Mouse (Mus musculus): Measurements from ENCODE around the gene Cdipt. TPM values are rescaled to one million over a fixed set of nuclear protein-coding genes. Genes with fewer than 3 reads are reported as not detected.

Cdipt gene
- polyA plus RNA-seq, 1 experiment from 2014 or later, result 59.2 TPM

GRCm38 (mm10) chr7:127003620-127004019 lies 27.9 kb downstream of the Cdipt start:
- no peak for ATAC-seq
- H3K4me2 ChIP-seq, result no peak overlapping the region
- WGBS (ENCODE audit: insufficient replicate concordance), result 80% methylated on average over 5 of the region's 5 CpGs

GRCm38 (mm10) chr7:127004122-127004875 lies 28.6 kb downstream of the Cdipt start:
- no peak overlapping the region for H3K27ac ChIP-seq
- no peak overlapping the region for H3K4me3 ChIP-seq
- WGBS (ENCODE audit: insufficient replicate concordance), result 78% methylated on average over 4 of the region's 4 CpGs
- H3K4me1 ChIP-seq, result peaks cover 29% of the 10 kb centered on the region
- no peaks in the 10 kb centered on the region for H3K27me3 ChIP-seq (replicated peaks)
- H3K36me3 ChIP-seq, result no peaks in the 10 kb centered on the region
- no peak overlapping the region for H3K9ac ChIP-seq
- no peak overlapping the region for H3K4me2 ChIP-seq
- ATAC-seq, result no peak
- no peaks in the 10 kb centered on the region for H3K9me3 ChIP-seq (replicated peaks)

More at GRCm38 (mm10) chr7:127003620-127004019, 27.9 kb downstream of the Cdipt start:
- no peaks in the 10 kb centered on the region for H3K9me3 ChIP-seq (replicated peaks)
- H3K4me3 ChIP-seq, result no peak overlapping the region
- H3K27ac ChIP-seq, result no peak overlapping the region
- H3K27me3 ChIP-seq (replicated peaks), result no peaks in the 10 kb centered on the region
- peaks cover 22% of the 10 kb centered on the region for H3K4me1 ChIP-seq
- no peak overlapping the region for H3K9ac ChIP-seq
- H3K36me3 ChIP-seq, result no peaks in the 10 kb centered on the region

DNA sequence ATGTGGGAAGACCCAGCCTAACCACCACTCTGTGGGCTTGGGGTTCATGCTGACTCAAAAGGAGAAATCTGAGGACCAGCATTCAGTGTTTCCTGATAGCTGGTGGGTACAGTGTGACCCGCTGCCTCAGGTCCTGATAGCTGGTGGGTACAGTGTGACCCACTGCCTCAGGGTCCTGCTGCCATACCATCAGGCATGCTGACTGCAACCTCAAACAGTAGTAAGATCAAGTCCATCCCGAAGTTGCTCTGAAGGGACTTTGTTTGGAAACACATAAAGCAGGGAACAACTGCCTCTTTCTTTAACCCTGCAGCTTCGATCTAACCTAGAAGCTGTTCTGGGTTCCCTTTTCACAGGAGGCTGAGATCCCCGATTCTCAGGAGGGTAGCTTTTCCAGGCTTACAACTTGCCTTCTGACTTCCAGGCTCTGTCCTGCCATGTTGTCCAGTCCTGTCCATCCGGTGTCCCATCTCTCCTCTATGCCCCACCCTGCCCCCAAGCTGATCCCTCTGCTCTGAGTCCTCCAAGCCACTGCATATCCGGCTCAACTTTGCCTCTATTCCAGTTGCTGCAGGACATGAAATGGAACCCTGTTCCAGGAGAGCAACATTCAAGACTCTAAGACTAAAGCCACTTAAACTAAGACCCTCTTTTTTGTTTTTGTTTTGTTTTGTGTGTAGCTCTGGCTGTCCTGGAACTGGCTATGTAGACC lies 31.8 kb downstream of the Cdipt start:
- Histone ChIP-seq H3K9ac (peak overlapping the region; percentile 63), H3K4me1 (peaks cover 52% of the 10 kb centered on the region), H3K4me3 (no peak overlapping the region), H3K9me3 (replicated peaks) (no peaks in the 10 kb centered on the region), H3K4me2 (no peak overlapping the region; the same call in 1 of the 2 replicates), H3K27me3 (replicated peaks) (no peaks in the 10 kb centered on the region), H3K36me3 (0 out of 2 replicates have a peak, but pooled peaks cover 3% of the 10 kb centered on the region), H3K27ac (peak overlapping the region; percentile 96)
- 83% methylated on average over 6 of the region's 6 CpGs for WGBS (ENCODE audit: insufficient replicate concordance)
- no peak for ATAC-seq

- no peaks in the 10 kb centered on the region for H3K27me3 ChIP-seq (replicated peaks)
- H3K9ac ChIP-seq, result peak overlapping the region; percentile 63
- 41% methylated on average over 9 of the region's 9 CpGs for WGBS (ENCODE audit: insufficient replicate concordance)
- peaks cover 49% of the 10 kb centered on the region for H3K4me1 ChIP-seq
- peak overlapping the region; percentile 96 for H3K27ac ChIP-seq
- H3K4me2 ChIP-seq, result peak overlapping the region; percentile 62
- peak; percentile 96 for ATAC-seq
- H3K4me3 ChIP-seq, result peak overlapping the region; percentile 13; the same call in 1 of the 2 replicates
- no peaks in the 10 kb centered on the region for H3K9me3 ChIP-seq (replicated peaks)
- peaks cover 11% of the 10 kb centered on the region for H3K36me3 ChIP-seq
Observed at GRCm38 (mm10) chr7:127008239-127009019, 32.7 kb downstream of the Cdipt start.

DNA sequence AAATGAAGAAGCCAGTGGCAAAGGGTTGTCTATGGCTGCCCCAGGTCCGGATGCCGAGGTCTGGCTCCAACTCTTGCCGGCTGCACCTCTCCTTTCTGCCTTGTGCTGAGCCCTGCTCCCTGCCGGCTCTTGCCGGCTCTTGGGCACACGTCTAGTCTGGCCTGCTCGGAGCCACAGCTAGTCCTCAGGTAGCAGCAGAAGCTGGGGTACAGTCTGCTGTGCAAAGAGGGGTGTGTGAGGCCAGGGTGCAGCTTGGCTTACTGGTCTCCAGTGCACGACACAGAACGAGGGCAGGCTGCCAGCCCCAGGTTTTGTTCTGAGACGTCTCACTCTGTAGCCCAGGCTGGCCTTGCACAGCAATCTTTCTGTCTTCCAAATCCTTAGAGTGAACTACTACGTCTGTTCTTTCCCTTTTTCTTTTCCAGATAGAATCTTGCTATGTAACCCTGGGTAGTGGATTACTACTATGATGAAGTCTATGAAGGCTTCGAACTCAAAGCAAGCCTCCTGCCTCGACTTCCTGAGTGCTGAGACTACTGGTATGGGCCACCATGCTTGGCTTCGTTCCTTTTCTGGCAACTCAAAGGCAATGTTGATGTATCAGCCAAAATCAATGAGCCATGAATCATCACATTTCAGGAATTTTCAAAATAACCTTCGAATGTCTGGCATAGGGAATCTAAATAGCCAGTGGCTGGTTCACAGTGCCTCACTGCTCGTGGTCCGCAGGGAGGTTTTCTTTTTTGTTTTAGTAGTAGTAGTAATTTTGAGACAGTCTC lies 33.8 kb downstream of the Cdipt start:
- Histone ChIP-seq H3K9me3 (replicated peaks) (no peaks in the 10 kb centered on the region), H3K27me3 (replicated peaks) (no peaks in the 10 kb centered on the region), H3K36me3 (peaks cover 21% of the 10 kb centered on the region), H3K27ac (peak overlapping the region; percentile 96), H3K4me3 (no peak overlapping the region), H3K9ac (peak overlapping the region; percentile 63), H3K4me1 (peaks cover 60% of the 10 kb centered on the region), H3K4me2 (peak overlapping the region; percentile 62)
- no peak for ATAC-seq
- WGBS (ENCODE audit: insufficient replicate concordance), result 77% methylated on average over 17 of the region's 17 CpGs

GRCm38 (mm10) chr7:127011051-127011450 lies 35.3 kb downstream of the Cdipt start:
- no peak overlapping the region for H3K4me2 ChIP-seq
- no peak overlapping the region for H3K9ac ChIP-seq
- H3K4me1 ChIP-seq, result peaks cover 75% of the 10 kb centered on the region
- 83% methylated on average over 2 of the region's 2 CpGs for WGBS (ENCODE audit: insufficient replicate concordance)
- no peak overlapping the region for H3K4me3 ChIP-seq
- no peaks in the 10 kb centered on the region for H3K9me3 ChIP-seq (replicated peaks)
- peak overlapping the region; percentile 38 for H3K27ac ChIP-seq
- no peaks in the 10 kb centered on the region for H3K27me3 ChIP-seq (replicated peaks)
- ATAC-seq, result no peak
- peaks cover 35% of the 10 kb centered on the region for H3K36me3 ChIP-seq

GRCm38 (mm10) chr7:127011717-127012116 lies 36.0 kb downstream of the Cdipt start:
- Histone ChIP-seq H3K4me1 (peaks cover 78% of the 10 kb centered on the region), H3K27ac (peak overlapping the region; percentile 23; the same call in 1 of the 2 replicates)
- WGBS (ENCODE audit: insufficient replicate concordance), result 80% methylated on average over 2 of the region's 2 CpGs

DNA sequence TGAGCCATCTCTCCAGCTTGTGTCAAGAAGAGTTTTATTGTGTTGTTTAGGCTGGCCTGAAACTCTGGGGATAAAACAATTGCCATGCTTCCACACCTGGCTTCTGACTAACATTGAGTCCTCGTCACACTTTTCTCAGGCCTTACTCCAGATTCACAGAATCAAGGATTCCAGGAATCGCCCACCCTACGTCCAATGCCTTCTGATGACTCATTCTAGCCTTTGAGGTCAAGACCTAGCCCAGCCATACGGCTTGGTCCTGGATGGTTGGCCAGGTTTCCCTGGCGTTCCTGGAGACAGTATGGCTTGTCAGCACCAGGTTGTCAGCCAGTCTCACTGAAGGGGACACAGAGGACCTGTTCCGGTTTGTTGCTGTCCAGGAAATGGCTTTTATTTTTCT lies 36.7 kb downstream of the Cdipt start:
- Histone ChIP-seq H3K4me3 (no peak overlapping the region), H3K27ac (no peak overlapping the region; the same call in 1 of the 2 replicates), H3K27me3 (replicated peaks) (no peaks in the 10 kb centered on the region), H3K9ac (no peak overlapping the region), H3K36me3 (peaks cover 35% of the 10 kb centered on the region), H3K4me2 (no peak overlapping the region), H3K9me3 (replicated peaks) (no peaks in the 10 kb centered on the region), H3K4me1 (peaks cover 74% of the 10 kb centered on the region)
- WGBS (ENCODE audit: insufficient replicate concordance), result 73% methylated on average over 6 of the region's 6 CpGs
- ATAC-seq, result no peak

More at GRCm38 (mm10) chr7:127011717-127012116, 36.0 kb downstream of the Cdipt start:
- no peak for ATAC-seq
- H3K9ac ChIP-seq, result no peak overlapping the region
- no peak overlapping the region for H3K4me3 ChIP-seq
- no peaks in the 10 kb centered on the region for H3K9me3 ChIP-seq (replicated peaks)
- H3K36me3 ChIP-seq, result peaks cover 35% of the 10 kb centered on the region
- H3K4me2 ChIP-seq, result no peak overlapping the region
- no peaks in the 10 kb centered on the region for H3K27me3 ChIP-seq (replicated peaks)

DNA sequence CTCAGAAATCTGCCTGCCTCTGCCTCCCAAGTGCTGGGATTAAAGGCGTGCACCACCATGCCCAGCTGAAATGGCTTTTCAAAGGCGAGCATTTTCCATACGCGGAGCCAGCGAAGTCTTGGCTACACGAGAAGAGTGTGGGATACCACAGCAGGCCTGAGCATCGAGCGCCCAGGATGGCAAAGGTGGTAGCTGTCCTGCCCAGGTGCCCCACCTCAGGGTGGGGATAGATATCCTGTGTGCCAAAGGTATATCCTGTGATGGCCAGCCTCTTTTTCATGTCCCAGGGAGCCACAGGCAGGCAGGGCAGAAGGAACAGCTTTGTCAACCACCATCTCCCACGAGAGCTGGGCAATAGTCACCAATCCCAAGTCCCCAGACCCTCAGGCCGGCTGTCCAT lies 37.1 kb downstream of the Cdipt start:
- Histone ChIP-seq H3K27me3 (replicated peaks) (no peaks in the 10 kb centered on the region), H3K36me3 (peaks cover 35% of the 10 kb centered on the region), H3K27ac (no peak overlapping the region), H3K4me2 (no peak overlapping the region), H3K9ac (no peak overlapping the region), H3K4me1 (peaks cover 74% of the 10 kb centered on the region), H3K9me3 (replicated peaks) (no peaks in the 10 kb centered on the region), H3K4me3 (no peak overlapping the region)
- no peak for ATAC-seq
- 85% methylated on average over 10 of the region's 10 CpGs for WGBS (ENCODE audit: insufficient replicate concordance)

GRCm38 (mm10) chr7:127013385-127013784 lies 37.7 kb downstream of the Cdipt start:
- ATAC-seq, result no peak
- Histone ChIP-seq H3K4me1 (peaks cover 74% of the 10 kb centered on the region), H3K4me2 (peak overlapping the region; percentile 93), H3K9ac (no peak overlapping the region), H3K27ac (no peak overlapping the region), H3K27me3 (replicated peaks) (no peaks in the 10 kb centered on the region), H3K36me3 (peaks cover 35% of the 10 kb centered on the region), H3K9me3 (replicated peaks) (no peaks in the 10 kb centered on the region), H3K4me3 (peak overlapping the region; percentile 59)
- WGBS (ENCODE audit: insufficient replicate concordance), result 82% methylated on average over 6 of the region's 6 CpGs

DNA sequence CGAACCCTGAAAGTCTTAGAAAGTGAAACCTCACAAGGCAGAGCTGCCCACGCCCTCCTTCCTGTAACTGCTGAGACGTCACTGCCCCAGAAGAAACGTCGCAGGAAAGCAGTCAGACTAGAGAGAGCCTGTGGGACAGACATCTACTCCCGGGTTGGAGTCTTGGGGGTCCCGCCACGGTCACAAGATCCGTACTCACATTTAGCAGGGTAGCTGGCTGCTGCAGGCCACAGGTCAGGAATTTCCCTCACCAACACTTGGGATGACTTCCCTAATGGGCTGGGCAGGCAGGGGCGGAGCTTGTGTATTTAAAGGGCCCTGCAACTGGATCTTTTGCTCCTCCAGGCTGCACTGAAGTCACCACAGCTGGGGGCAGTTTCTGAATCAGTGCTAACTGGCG lies 38.6 kb downstream of the Cdipt start, which contains the start of gene Mvp:
TSS of gene Mvp (minus strand) at position 302 of the 400 bp plus-strand sequence.
- 28% methylated on average over 11 of the region's 11 CpGs for WGBS (ENCODE audit: insufficient replicate concordance)
- no peaks in the 10 kb centered on the region for H3K27me3 ChIP-seq (replicated peaks)
- H3K4me3 ChIP-seq, result peak within 1 kb of the TSS; percentile 73
- H3K4me2 ChIP-seq, result peak within 1 kb of the TSS; percentile 93
- H3K36me3 ChIP-seq, result peaks cover 35% of the 10 kb centered on the region
- H3K9ac ChIP-seq, result peak within 1 kb of the TSS; percentile 85
- H3K27ac ChIP-seq, result peak within 1 kb of the TSS; percentile 92
- no peak for ATAC-seq
- peaks cover 74% of the 10 kb centered on the region for H3K4me1 ChIP-seq
- H3K9me3 ChIP-seq (replicated peaks), result no peaks in the 10 kb centered on the region

Measured in liver, embryonic 12.5 days (tissue).